Mouse (Mus musculus) activated CD4-positive, CD25-positive, alpha-beta regulatory T cell, adult 9 weeks (primary cell): Measurements from ENCODE around the gene Vgll4. TPM values are rescaled to one million over a fixed set of nuclear protein-coding genes. Genes with fewer than 3 reads are reported as not detected.

ENCODE experiments used
- polyA plus RNA-seq: library from polyadenylated mRNA; unstranded; fragments of 100-300 nt; shearing (Covaris generic); gene quantifications from one replicate; pipeline ENCODE4 v1.2.1, GENCODE M21; 2017

Gene Vgll4
- 133 TPM for polyA plus RNA-seq

DNA sequence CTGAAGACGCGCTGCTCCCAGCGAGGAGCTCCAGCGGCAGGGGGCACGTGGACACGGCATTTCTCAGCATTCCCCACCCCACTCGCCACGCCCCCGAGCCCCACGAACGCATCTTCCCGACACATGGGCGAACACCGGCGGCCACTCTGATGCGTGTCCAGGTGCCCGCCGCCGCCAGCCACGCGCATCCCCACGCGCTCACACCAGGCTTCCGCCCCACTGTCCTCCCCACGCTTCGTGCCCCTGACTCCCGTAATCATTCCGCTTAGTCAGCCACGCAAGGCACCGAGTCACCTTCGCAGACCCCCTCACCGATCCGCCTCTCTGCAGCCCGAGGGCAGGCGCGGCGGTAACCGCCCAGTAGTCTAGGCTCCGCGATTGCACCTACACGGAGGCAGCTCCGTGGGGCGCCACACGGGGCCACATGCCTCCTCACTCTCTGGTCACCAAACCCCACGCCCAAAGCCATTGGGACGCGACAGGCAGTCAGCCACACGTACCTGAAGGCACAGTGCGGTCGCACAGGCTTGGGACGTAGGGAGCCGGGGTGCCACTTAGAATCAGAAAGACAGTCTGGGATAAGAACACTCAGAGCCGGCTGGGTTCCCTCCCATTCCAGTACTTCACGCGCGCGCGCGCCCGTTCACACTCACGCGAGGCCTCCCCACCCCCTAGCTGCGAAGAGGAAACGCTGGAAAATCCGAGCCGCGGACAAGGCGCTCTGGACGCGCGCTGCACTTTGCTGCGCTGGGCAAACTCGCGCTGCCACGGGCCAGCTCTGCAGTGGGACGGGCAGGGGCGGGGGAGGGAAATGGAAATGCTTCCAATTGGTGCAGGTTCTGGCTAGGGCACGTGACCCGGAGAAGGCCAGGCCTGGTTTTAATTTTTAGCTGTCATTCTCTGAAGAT lies at the start of gene Vgll4:
Gene Vgll4 (minus strand): TSS at position 782 of the 908 bp plus-strand sequence.

Other genes starting within 250 kb of the Vgll4 start
- gene Tamm41, start 67.9 kb upstream of the Vgll4 start, polyA plus RNA-seq = 31.0 TPM
- not detected for gene Syn2, start 164.9 kb upstream of the Vgll4 start, polyA plus RNA-seq